Mouse (Mus musculus): ENCODE measurements at regions not wholly inside any gene's neighbourhood (a gene's known extent, or its start where the extent isn't known, plus 50 kb on each side); places are given as distances from the start of the nearest gene placed in this dataset.
A peak's percentile ranks its signal among the peaks of the same experiment; 100 is the strongest.

- ATAC-seq (ENCODE audit: insufficient number of reproducible peaks, insufficient read depth, low FRiP score, low read depth) = no peak
- Histone ChIP-seq H3K9me3 (ENCODE audit: control insufficient read depth, low read depth, low read length) (no peaks in the 10 kb centered on the region), H3K4me3 (ENCODE audit: low read depth, low read length) (no peak overlapping the region), H3K27me3 (ENCODE audit: control insufficient read depth, insufficient read depth, low read length) (no peaks in the 10 kb centered on the region), H3K4me2 (replicated peaks; ENCODE audit: low read depth, low read length) (no peak overlapping the region), H3K4me1 (ENCODE audit: control insufficient read depth, insufficient read depth, low read length) (no peaks in the 10 kb centered on the region), H3K27ac (ENCODE audit: low read length) (no peak overlapping the region), H3K36me3 (ENCODE audit: control insufficient read depth, insufficient read depth, low read length) (no peaks in the 10 kb centered on the region), H3K9ac (replicated peaks; ENCODE audit: low read depth, low read length) (no peak overlapping the region)
- WGBS = 69% methylated on average over 6 of the region's 6 CpGs
These were observed 290.8 kb downstream of the Rpl36a-ps1 start for GRCm38 (mm10) chr14:98703289-98703688.

GRCm38 (mm10) chr14:98656533-98656932 is 337.6 kb downstream of the Rpl36a-ps1 start:
- Histone ChIP-seq H3K4me1 (ENCODE audit: control insufficient read depth, insufficient read depth, low read length) (no peaks in the 10 kb centered on the region), H3K4me3 (ENCODE audit: low read depth, low read length) (no peak overlapping the region), H3K27ac (ENCODE audit: low read length) (no peak overlapping the region), H3K4me2 (replicated peaks; ENCODE audit: low read depth, low read length) (no peak overlapping the region), H3K27me3 (ENCODE audit: control insufficient read depth, insufficient read depth, low read length) (no peaks in the 10 kb centered on the region), H3K36me3 (ENCODE audit: control insufficient read depth, insufficient read depth, low read length) (no peaks in the 10 kb centered on the region), H3K9ac (replicated peaks; ENCODE audit: low read depth, low read length) (no peak overlapping the region), H3K9me3 (ENCODE audit: control insufficient read depth, low read depth, low read length) (no peaks in the 10 kb centered on the region)
- WGBS = 71% methylated on average over 4 of the region's 4 CpGs
- no peak for ATAC-seq (ENCODE audit: insufficient number of reproducible peaks, insufficient read depth, low FRiP score, low read depth)

DNA sequence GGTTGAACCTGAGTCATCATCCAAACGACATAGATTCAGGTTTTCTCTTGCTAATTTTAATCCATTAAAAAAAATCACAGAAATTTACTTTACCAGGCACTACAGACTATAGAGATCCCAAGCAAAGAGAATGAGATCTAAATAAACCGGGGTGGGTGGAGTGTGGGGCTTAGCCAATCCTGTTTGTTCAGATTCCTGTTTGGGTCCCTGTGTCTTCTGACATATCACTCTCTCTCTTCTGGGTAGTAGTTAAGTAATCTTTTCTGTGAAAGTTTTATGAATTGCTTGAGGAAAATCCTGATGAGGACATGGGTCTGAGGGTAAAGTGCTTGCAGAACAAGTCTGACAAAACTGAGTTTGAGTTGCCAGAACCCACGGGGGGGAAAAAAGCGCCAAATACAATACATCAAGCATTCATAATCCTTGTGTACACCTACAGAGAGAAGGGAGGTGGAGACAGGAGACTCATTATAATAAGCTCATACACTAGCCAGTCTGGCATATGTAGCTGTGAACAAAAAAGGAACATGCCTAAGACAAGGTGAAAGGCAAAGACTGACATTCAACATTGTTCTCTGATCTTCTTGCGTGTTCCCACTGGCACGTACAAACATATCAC is 339.8 kb downstream of the Rpl36a-ps1 start:
- no peak overlapping the region for H3K4me2 ChIP-seq (replicated peaks; ENCODE audit: low read depth, low read length)
- peak; percentile 77 for ATAC-seq (ENCODE audit: insufficient number of reproducible peaks, insufficient read depth, low FRiP score, low read depth)
- H3K4me3 ChIP-seq (ENCODE audit: low read depth, low read length) = no peak overlapping the region
- H3K4me1 ChIP-seq (ENCODE audit: control insufficient read depth, insufficient read depth, low read length) = no peaks in the 10 kb centered on the region
- no peak overlapping the region for H3K9ac ChIP-seq (replicated peaks; ENCODE audit: low read depth, low read length)
- H3K9me3 ChIP-seq (ENCODE audit: control insufficient read depth, low read depth, low read length) = no peaks in the 10 kb centered on the region
- H3K27me3 ChIP-seq (ENCODE audit: control insufficient read depth, insufficient read depth, low read length) = no peaks in the 10 kb centered on the region
- H3K36me3 ChIP-seq (ENCODE audit: control insufficient read depth, insufficient read depth, low read length) = no peaks in the 10 kb centered on the region
- H3K27ac ChIP-seq (ENCODE audit: low read length) = no peak overlapping the region
- WGBS = 69% methylated on average over 6 of the region's 6 CpGs

DNA sequence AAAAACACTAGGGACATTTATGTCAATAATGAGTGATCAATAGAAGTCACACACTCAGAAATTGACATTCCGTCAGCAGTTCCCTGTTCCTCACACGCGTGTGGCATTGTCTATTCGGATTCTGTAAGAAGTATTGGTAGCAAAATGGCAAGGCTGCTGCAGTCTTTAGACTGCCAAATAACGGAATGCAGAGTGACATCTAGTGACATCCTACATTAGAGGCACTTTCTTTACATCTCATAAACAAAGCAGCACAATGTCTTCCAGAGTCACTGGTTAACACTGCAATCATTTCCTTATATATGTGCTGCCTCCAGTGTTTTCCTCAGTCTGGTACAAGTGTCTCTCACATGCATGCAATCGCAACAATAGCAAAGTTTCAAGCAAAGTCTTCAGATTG is 342.9 kb downstream of the Rpl36a-ps1 start:
- 85% methylated on average over 6 of the region's 6 CpGs for WGBS
- no peaks in the 10 kb centered on the region for H3K4me1 ChIP-seq (ENCODE audit: control insufficient read depth, insufficient read depth, low read length)
- no peak for ATAC-seq (ENCODE audit: insufficient number of reproducible peaks, insufficient read depth, low FRiP score, low read depth)
- no peak overlapping the region for H3K4me2 ChIP-seq (replicated peaks; ENCODE audit: low read depth, low read length)
- H3K36me3 ChIP-seq (ENCODE audit: control insufficient read depth, insufficient read depth, low read length) = no peaks in the 10 kb centered on the region
- H3K27ac ChIP-seq (ENCODE audit: low read length) = no peak overlapping the region
- H3K27me3 ChIP-seq (ENCODE audit: control insufficient read depth, insufficient read depth, low read length) = no peaks in the 10 kb centered on the region
- no peak overlapping the region for H3K4me3 ChIP-seq (ENCODE audit: low read depth, low read length)
- H3K9me3 ChIP-seq (ENCODE audit: control insufficient read depth, low read depth, low read length) = no peaks in the 10 kb centered on the region
- no peak overlapping the region for H3K9ac ChIP-seq (replicated peaks; ENCODE audit: low read depth, low read length)

- Histone ChIP-seq H3K9ac (replicated peaks; ENCODE audit: low read depth, low read length) (no peak overlapping the region), H3K9me3 (ENCODE audit: control insufficient read depth, low read depth, low read length) (no peaks in the 10 kb centered on the region), H3K36me3 (ENCODE audit: control insufficient read depth, insufficient read depth, low read length) (no peaks in the 10 kb centered on the region), H3K27ac (ENCODE audit: low read length) (no peak overlapping the region), H3K4me1 (ENCODE audit: control insufficient read depth, insufficient read depth, low read length) (no peaks in the 10 kb centered on the region), H3K27me3 (ENCODE audit: control insufficient read depth, insufficient read depth, low read length) (no peaks in the 10 kb centered on the region), H3K4me3 (ENCODE audit: low read depth, low read length) (no peak overlapping the region), H3K4me2 (replicated peaks; ENCODE audit: low read depth, low read length) (no peak overlapping the region)
- WGBS = 64% methylated on average over 4 of the region's 4 CpGs
- ATAC-seq (ENCODE audit: insufficient number of reproducible peaks, insufficient read depth, low FRiP score, low read depth) = no peak
These were observed 343.6 kb downstream of the Rpl36a-ps1 start for GRCm38 (mm10) chr14:98650520-98650919.

DNA sequence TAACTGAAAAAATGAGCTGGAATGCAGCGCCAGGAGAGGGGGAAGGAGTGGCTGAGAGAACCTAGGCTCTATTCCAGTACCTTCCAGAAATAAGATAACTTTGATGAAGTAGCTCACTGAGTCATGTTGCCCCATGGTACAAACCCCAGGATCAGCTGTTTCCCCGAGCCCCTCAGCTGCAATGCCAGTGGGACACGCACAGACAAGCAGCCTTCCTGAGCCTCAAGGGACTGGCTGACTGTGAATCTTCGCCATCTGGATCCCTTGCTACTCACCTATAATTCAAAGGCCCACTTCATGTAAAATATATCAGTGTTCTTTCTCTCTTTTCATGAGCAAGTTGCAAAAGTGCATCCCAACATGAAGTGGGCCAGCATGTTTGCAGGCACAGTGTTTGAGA is 346.5 kb downstream of the Rpl36a-ps1 start:
- H3K36me3 ChIP-seq (ENCODE audit: control insufficient read depth, insufficient read depth, low read length) = no peaks in the 10 kb centered on the region
- H3K9me3 ChIP-seq (ENCODE audit: control insufficient read depth, low read depth, low read length) = no peaks in the 10 kb centered on the region
- no peak overlapping the region for H3K27ac ChIP-seq (ENCODE audit: low read length)
- no peak overlapping the region for H3K4me3 ChIP-seq (ENCODE audit: low read depth, low read length)
- no peak overlapping the region for H3K4me2 ChIP-seq (replicated peaks; ENCODE audit: low read depth, low read length)
- WGBS = 89% methylated on average over 4 of the region's 4 CpGs
- H3K4me1 ChIP-seq (ENCODE audit: control insufficient read depth, insufficient read depth, low read length) = no peaks in the 10 kb centered on the region
- H3K27me3 ChIP-seq (ENCODE audit: control insufficient read depth, insufficient read depth, low read length) = no peaks in the 10 kb centered on the region
- no peak overlapping the region for H3K9ac ChIP-seq (replicated peaks; ENCODE audit: low read depth, low read length)
- ATAC-seq (ENCODE audit: insufficient number of reproducible peaks, insufficient read depth, low FRiP score, low read depth) = no peak

DNA sequence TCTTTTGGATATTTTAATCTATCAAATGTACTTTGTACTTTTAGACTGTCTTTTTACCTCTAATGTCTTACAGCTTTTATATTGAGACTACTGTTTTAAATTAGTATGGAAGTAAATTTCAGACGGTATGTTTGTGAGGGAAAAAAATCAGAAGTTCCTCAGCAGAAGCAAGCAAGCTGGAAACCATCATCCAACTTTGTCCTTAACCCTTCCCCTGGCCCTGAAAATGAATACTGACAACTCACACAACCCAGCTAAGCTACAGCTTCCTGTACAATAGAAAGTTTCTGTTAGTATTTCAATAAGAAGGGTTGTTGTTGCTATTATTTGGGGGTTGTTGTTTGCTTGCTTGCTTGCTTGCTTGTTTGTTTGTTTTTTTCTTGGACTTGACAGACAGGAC is 350.4 kb downstream of the Rpl36a-ps1 start:
- no peak for ATAC-seq (ENCODE audit: insufficient number of reproducible peaks, insufficient read depth, low FRiP score, low read depth)
- Histone ChIP-seq H3K4me1 (ENCODE audit: control insufficient read depth, insufficient read depth, low read length) (no peaks in the 10 kb centered on the region), H3K9me3 (ENCODE audit: control insufficient read depth, low read depth, low read length) (no peaks in the 10 kb centered on the region), H3K9ac (replicated peaks; ENCODE audit: low read depth, low read length) (no peak overlapping the region), H3K27ac (ENCODE audit: low read length) (no peak overlapping the region), H3K4me3 (ENCODE audit: low read depth, low read length) (no peak overlapping the region), H3K4me2 (replicated peaks; ENCODE audit: low read depth, low read length) (no peak overlapping the region), H3K27me3 (ENCODE audit: control insufficient read depth, insufficient read depth, low read length) (no peaks in the 10 kb centered on the region), H3K36me3 (ENCODE audit: control insufficient read depth, insufficient read depth, low read length) (no peaks in the 10 kb centered on the region)
- 33% methylated on average over 1 of the region's 1 CpGs for WGBS

DNA sequence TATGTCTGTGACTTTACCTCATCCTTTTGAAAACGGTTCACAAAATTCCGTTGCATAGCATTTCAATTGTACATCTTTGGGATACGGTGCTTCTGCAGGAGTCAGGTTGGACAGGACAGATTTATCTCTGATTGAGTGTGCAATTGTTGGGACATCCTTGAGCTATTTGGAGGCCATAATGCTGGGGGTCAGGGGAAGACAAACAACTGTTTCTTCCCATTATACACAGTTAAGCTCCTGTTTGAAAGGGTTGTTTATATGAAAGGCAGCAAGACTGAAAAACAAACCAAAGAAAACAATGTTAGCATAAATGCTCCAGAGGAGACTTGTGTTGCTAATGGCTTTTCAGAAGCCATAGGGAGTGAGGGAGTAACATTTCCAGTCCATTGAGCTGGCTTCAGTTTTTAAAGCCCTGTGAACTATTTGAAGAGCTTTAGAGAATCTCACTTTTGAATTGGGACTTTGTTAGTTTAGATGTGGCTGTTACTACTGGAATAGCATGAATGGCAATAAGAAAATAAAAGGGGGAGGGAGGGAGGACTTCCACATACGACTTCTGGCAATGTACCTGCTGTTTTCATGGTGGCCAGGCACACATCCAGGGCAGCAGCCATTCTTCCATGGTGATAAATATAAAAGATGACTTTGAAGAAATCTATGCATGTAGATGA is 351.3 kb downstream of the Rpl36a-ps1 start:
- H3K9ac ChIP-seq (replicated peaks; ENCODE audit: low read depth, low read length) = no peak overlapping the region
- no peak overlapping the region for H3K4me3 ChIP-seq (ENCODE audit: low read depth, low read length)
- no peaks in the 10 kb centered on the region for H3K9me3 ChIP-seq (ENCODE audit: control insufficient read depth, low read depth, low read length)
- no peaks in the 10 kb centered on the region for H3K36me3 ChIP-seq (ENCODE audit: control insufficient read depth, insufficient read depth, low read length)
- H3K27me3 ChIP-seq (ENCODE audit: control insufficient read depth, insufficient read depth, low read length) = no peaks in the 10 kb centered on the region
- WGBS = 68% methylated on average over 4 of the region's 4 CpGs
- no peak overlapping the region for H3K27ac ChIP-seq (ENCODE audit: low read length)
- no peak overlapping the region for H3K4me2 ChIP-seq (replicated peaks; ENCODE audit: low read depth, low read length)
- no peak for ATAC-seq (ENCODE audit: insufficient number of reproducible peaks, insufficient read depth, low FRiP score, low read depth)
- H3K4me1 ChIP-seq (ENCODE audit: control insufficient read depth, insufficient read depth, low read length) = no peaks in the 10 kb centered on the region

DNA sequence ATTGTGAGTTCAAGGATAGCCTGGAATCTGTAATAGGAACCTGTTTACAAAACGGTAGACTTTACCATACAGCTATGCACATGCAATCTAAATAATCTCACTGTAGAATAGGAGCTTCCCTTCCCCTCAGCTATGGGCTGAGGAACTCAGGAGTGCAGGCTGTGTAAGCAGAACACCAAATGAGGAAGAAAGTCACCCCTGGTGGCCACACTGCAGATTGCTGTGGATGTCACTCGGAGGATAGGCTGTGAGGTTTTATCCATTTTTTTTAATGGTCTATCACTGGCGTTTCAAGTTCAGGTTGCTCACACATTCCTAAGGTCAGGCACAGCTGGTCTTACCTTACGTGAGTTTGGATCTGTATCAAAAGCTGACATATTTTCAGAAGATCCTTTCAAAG is 365.1 kb downstream of the Rpl36a-ps1 start:
- Histone ChIP-seq H3K36me3 (ENCODE audit: control insufficient read depth, insufficient read depth, low read length) (no peaks in the 10 kb centered on the region), H3K27ac (ENCODE audit: low read length) (no peak overlapping the region), H3K9ac (replicated peaks; ENCODE audit: low read depth, low read length) (no peak overlapping the region), H3K4me2 (replicated peaks; ENCODE audit: low read depth, low read length) (no peak overlapping the region), H3K4me3 (ENCODE audit: low read depth, low read length) (no peak overlapping the region), H3K27me3 (ENCODE audit: control insufficient read depth, insufficient read depth, low read length) (no peaks in the 10 kb centered on the region), H3K9me3 (ENCODE audit: control insufficient read depth, low read depth, low read length) (no peaks in the 10 kb centered on the region), H3K4me1 (ENCODE audit: control insufficient read depth, insufficient read depth, low read length) (no peaks in the 10 kb centered on the region)
- 77% methylated on average over 4 of the region's 4 CpGs for WGBS
- no peak for ATAC-seq (ENCODE audit: insufficient number of reproducible peaks, insufficient read depth, low FRiP score, low read depth)

All from stomach, embryonic 14.5 days (tissue).